Mouse (Mus musculus) frontal cortex, postnatal 25 days (tissue): Measurements from ENCODE around the gene Zc3h15.

Experiments
- DNase-seq, 2 experiments: peaks; one replicate each; pipeline ENCODE4 v3.0.0; 2022; ENCODE audit warnings: low spot score in 2 of 2

The Zc3h15 gene

GRCm38 (mm10) chr2:83713946-83714345 is 69.7 kb downstream of the Zc3h15 start:
- no peak for DNase-seq
